Mouse (Mus musculus): ENCODE data around the gene Slc40a1. TPM values are rescaled to one million over a fixed set of nuclear protein-coding genes. Genes with fewer than 3 reads are reported as not detected.

Gene Slc40a1
- polyA plus RNA-seq (2011; ENCODE audit: insufficient read depth, insufficient read length, low replicate concordance, missing spikeins), result 36.5 and 41.1 TPM in 2 replicates

DNA sequence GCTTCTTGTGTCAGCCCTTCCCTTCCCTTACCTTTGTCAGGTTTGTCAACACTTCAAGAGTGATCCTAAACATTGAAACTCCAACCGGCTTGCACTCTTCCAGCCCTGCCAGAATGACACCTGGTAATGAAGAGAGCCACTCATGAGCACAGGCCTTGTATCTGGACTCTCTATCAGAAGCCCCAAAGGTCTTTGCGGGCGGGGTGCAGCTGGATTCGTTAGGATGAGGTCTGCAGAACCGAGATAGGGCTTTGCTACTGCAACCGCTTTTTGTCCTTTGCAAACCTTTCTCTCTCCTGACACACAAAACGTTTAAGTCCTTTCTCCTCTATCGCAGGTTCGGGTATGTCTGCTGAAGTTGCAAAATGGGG, at the start of gene Slc40a1:
Gene Slc40a1 (minus strand): TSS at position 131 of the 371 bp plus-strand sequence.
- Histone ChIP-seq H3K4me1 (ENCODE audit: control insufficient read depth, insufficient read depth, low read length) (no peaks in the 10 kb centered on the region; the same call in 1 of the 2 replicates), H3K27ac (ENCODE audit: control insufficient read depth, insufficient read depth, low read depth, low read length, poor library complexity) (peak within 1 kb of the TSS; percentile 90), H3K4me3 (replicated peaks; ENCODE audit: control insufficient read depth, low read depth, low read length) (peak within 1 kb of the TSS; percentile 94)
- 40% methylated on average over 9 of the region's 9 CpGs for WGBS
- TF ChIP-seq CTCF (IDR thresholded peaks at IDR 0.05; ENCODE audit: control insufficient read depth, insufficient read depth, low read length) (no peak), POLR2A (IDR thresholded peaks at IDR 0.05; ENCODE audit: borderline replicate concordance, control insufficient read depth, low read depth, low read length) (no peak)

DNA sequence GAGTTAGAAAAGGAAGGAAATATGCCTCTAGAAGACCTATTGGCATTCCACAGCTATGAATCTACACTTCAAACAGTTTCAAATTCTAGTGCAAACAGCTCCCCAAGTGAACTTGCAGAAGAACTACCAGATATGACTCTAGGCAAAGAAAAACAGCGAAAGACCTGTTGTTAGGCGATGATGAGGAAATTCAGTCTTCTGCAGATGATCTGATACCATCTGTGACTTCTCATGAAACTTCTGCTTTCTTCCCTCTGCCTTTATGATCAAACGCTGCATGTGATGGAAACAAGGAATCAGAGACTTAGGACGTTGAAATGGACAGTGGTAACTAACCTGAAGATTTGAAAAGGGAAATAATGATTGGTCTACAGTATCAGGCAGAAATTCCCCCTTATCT, 45.0 kb upstream of the Slc40a1 start:
- 53% methylated on average over 4 of the region's 4 CpGs for WGBS

DNA sequence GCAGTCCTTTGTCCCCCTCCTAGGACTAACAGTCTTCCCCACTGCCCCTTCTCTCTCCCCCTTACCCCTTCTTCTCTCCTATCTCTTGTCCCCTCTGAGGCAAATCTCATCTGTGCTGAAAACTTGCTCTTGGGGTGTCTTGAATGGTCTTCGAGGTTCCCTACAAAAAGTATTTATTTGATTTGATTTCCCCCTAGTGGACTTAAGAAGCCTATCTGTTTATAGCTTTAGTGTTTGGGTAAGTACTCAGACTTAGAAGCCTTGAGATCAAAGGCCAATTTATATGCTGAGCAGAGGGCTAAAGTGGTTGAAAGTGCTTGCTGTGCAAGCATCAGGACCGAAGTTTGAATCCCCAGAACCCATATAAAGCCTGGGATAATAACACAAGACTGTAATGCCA, 22.7 kb upstream of the Slc40a1 start:
- H3K4me3 ChIP-seq (replicated peaks; ENCODE audit: control insufficient read depth, low read depth, low read length), result no peak overlapping the region
- WGBS, result 54% methylated on average over 2 of the region's 2 CpGs
- TF ChIP-seq POLR2A (IDR thresholded peaks at IDR 0.05; ENCODE audit: borderline replicate concordance, control insufficient read depth, low read depth, low read length) (no peak), CTCF (IDR thresholded peaks at IDR 0.05; ENCODE audit: control insufficient read depth, insufficient read depth, low read length) (no peak)

More for the DNA sequence above, 45.0 kb upstream of the Slc40a1 start:
- H3K4me3 ChIP-seq (replicated peaks; ENCODE audit: control insufficient read depth, low read depth, low read length), result no peak overlapping the region
- no peak overlapping the region for H3K27ac ChIP-seq (ENCODE audit: control insufficient read depth, insufficient read depth, low read depth, low read length, poor library complexity)
- H3K4me1 ChIP-seq (ENCODE audit: control insufficient read depth, insufficient read depth, low read length), result no peaks in the 10 kb centered on the region
- no peak for TF ChIP-seq POLR2A (IDR thresholded peaks at IDR 0.05; ENCODE audit: borderline replicate concordance, control insufficient read depth, low read depth, low read length)
- no peak for TF ChIP-seq CTCF (IDR thresholded peaks at IDR 0.05; ENCODE audit: control insufficient read depth, insufficient read depth, low read length)

DNA sequence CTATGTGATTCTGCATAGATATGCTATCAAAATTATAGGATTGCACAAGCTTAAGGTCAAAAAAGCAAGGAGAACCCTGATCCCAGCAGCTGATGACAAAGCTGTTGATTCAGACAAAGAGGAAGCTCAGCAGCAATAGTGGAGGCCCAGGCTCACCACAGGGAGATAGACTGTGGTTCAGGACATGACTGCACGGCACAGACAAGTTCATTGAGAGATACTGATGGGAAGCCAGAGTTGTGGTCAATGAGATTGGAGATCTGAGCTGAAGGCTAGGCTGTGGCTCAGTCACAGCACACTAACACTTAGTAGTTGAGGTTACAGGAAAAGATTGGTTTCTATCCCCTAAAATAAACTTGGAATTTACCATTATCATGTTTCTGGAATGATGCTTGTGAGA, 21.5 kb upstream of the Slc40a1 start:
- no peak for TF ChIP-seq POLR2A (IDR thresholded peaks at IDR 0.05; ENCODE audit: borderline replicate concordance, control insufficient read depth, low read depth, low read length)
- TF ChIP-seq CTCF (IDR thresholded peaks at IDR 0.05; ENCODE audit: control insufficient read depth, insufficient read depth, low read length), result no peak
- no peak overlapping the region for H3K4me3 ChIP-seq (replicated peaks; ENCODE audit: control insufficient read depth, low read depth, low read length)
- H3K4me1 ChIP-seq (ENCODE audit: control insufficient read depth, insufficient read depth, low read length), result no peaks in the 10 kb centered on the region
- 6% methylated on average over 1 of the region's 1 CpGs for WGBS
- no peak overlapping the region for H3K27ac ChIP-seq (ENCODE audit: control insufficient read depth, insufficient read depth, low read depth, low read length, poor library complexity)

More for the DNA sequence above, 22.7 kb upstream of the Slc40a1 start:
- Histone ChIP-seq H3K4me1 (ENCODE audit: control insufficient read depth, insufficient read depth, low read length) (no peaks in the 10 kb centered on the region), H3K27ac (ENCODE audit: control insufficient read depth, insufficient read depth, low read depth, low read length, poor library complexity) (no peak overlapping the region)

DNA sequence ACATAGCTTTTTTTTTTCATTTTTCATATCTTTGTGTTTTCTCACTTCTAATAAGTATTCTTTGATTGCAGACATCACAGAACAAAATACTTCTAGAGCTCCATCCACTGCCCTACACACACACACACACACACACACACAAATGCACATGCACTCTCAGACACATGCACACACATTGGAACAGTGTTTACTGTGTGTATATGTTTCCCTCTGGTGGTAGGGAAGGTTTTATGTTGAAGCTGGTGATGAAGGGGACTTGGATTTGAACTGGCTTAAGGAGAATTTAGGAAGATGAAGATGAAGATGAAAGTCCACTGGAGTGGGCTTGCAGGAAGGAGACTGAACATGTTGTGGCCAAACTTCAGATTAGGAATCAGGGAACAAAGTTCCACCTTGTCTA, 4.8 kb upstream of the Slc40a1 start:
- Histone ChIP-seq H3K4me1 (ENCODE audit: control insufficient read depth, insufficient read depth, low read length) (no peaks in the 10 kb centered on the region), H3K27ac (ENCODE audit: control insufficient read depth, insufficient read depth, low read depth, low read length, poor library complexity) (no peak overlapping the region), H3K4me3 (replicated peaks; ENCODE audit: control insufficient read depth, low read depth, low read length) (no peak overlapping the region)
- TF ChIP-seq POLR2A (IDR thresholded peaks at IDR 0.05; ENCODE audit: borderline replicate concordance, control insufficient read depth, low read depth, low read length), result no peak
- TF ChIP-seq CTCF (IDR thresholded peaks at IDR 0.05; ENCODE audit: control insufficient read depth, insufficient read depth, low read length), result no peak

DNA sequence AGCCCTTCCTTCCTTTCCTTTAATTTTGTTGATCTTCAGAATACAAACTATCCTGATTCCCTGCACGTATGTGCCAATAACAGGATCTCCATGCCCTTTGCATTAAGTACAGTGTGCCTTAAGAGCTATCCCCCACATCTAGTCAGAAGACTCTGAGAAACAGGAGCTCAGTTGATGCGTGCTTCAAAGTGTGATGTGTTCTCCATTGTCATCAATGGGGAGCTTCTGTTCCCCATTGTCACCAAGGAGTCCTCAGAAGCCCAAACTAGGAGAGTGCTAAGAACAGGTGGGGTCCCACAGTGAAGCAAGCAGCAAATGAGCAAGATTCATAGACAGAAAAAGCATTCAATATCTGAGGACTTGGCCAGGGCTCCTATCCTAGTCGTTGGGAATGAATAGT, 588 bp upstream of the Slc40a1 start:
- H3K4me3 ChIP-seq (replicated peaks; ENCODE audit: control insufficient read depth, low read depth, low read length), result no peak overlapping the region
- H3K4me1 ChIP-seq (ENCODE audit: control insufficient read depth, insufficient read depth, low read length), result no peaks in the 10 kb centered on the region; the same call in 1 of the 2 replicates
- 64% methylated on average over 3 of the region's 3 CpGs for WGBS
- TF ChIP-seq CTCF (IDR thresholded peaks at IDR 0.05; ENCODE audit: control insufficient read depth, insufficient read depth, low read length) (no peak), POLR2A (IDR thresholded peaks at IDR 0.05; ENCODE audit: borderline replicate concordance, control insufficient read depth, low read depth, low read length) (no peak)
- H3K27ac ChIP-seq (ENCODE audit: control insufficient read depth, insufficient read depth, low read depth, low read length, poor library complexity), result no peak overlapping the region

DNA sequence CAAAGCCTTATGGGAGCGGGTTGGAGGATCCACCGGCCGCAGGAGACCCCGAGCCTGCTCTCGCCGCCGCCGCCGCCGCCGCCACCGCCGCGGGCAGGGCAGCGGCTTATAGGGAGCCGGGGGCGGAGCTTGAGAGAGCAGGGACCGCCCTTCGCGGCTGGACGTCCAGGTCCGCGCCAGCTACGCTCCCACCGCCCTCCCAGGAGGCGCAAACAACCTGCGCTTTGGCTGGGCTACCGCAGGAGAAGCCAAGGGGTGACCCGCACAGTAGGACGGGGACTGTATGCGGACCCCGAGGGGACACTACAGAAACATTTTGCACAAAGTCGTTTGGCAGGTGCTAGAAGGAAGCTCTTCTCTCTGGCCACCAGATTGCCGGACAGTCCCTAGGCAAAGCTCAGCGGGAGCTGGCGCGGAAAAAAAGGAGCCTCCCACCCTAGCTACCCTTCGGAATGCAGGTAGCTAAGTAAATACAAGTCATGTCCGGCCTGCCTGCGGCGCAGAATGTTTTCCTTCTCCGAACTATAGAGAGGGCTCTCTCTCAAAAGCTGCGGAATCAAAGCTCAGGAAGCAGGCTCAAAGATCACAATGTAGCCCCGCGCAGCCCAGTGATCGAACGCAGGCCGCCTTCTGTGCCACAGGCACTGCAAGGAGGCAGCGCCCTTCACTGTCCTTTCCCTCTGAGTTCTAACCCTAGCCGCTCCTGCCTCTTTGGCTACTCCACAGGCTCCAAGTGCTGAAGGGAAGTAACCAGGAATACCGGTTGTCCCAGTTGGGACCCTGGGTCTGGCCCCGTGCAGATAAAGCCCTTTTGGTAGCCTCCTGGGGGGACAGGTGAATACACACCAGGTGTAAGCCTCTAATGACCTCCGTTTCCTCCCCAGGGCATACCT, 577 bp downstream of the Slc40a1 start:
- Histone ChIP-seq H3K4me3 (replicated peaks; ENCODE audit: control insufficient read depth, low read depth, low read length) (peak overlapping the region; percentile 94), H3K27ac (ENCODE audit: control insufficient read depth, insufficient read depth, low read depth, low read length, poor library complexity) (peak overlapping the region; percentile 90), H3K4me1 (ENCODE audit: control insufficient read depth, insufficient read depth, low read length) (no peaks in the 10 kb centered on the region; the same call in 1 of the 2 replicates)
- TF ChIP-seq POLR2A (IDR thresholded peaks at IDR 0.05; ENCODE audit: borderline replicate concordance, control insufficient read depth, low read depth, low read length) (peak; percentile 83; the same call in 1 of the 2 replicates), CTCF (IDR thresholded peaks at IDR 0.05; ENCODE audit: control insufficient read depth, insufficient read depth, low read length) (no peak)
- WGBS, result 3% methylated on average over 53 of the region's 53 CpGs

DNA sequence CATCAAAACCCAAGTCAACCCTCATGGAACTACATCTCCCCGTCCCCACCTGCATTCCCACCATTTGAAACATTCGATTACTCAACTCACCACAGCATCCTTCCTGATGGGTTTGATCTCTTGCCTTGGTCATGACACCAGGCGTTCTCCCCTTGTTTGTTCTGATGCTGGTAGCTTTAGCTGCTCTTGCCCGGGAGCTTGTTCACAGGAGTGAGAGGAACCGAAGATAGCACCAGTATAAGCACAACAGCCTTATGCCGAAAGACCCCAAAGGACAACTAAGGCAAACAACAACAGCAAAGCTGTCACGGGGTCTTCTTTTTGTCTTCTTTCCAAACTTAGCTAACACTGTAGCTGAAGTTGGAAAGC, 1.2 kb downstream of the Slc40a1 start:
- H3K4me3 ChIP-seq (replicated peaks; ENCODE audit: control insufficient read depth, low read depth, low read length), result peak overlapping the region; percentile 94
- TF ChIP-seq CTCF (IDR thresholded peaks at IDR 0.05; ENCODE audit: control insufficient read depth, insufficient read depth, low read length), result no peak
- no peak for TF ChIP-seq POLR2A (IDR thresholded peaks at IDR 0.05; ENCODE audit: borderline replicate concordance, control insufficient read depth, low read depth, low read length)
- 2% methylated on average over 7 of the region's 7 CpGs for WGBS
- no peaks in the 10 kb centered on the region; the same call in 1 of the 2 replicates for H3K4me1 ChIP-seq (ENCODE audit: control insufficient read depth, insufficient read depth, low read length)
- H3K27ac ChIP-seq (ENCODE audit: control insufficient read depth, insufficient read depth, low read depth, low read length, poor library complexity), result peak overlapping the region; percentile 90

All from bone marrow, adult 2 months (tissue).